Mouse (Mus musculus): ENCODE data around the gene Focad. TPM values are rescaled to one million over a fixed set of nuclear protein-coding genes. Genes with fewer than 3 reads are reported as not detected.

Gene Focad
- polyA plus RNA-seq, 1 experiment from 2014 or later = 14.6 TPM

- Histone ChIP-seq H3K27ac (ENCODE audit: low read depth, low read length) (no peak overlapping the region), H3K27me3 (ENCODE audit: control insufficient read depth, insufficient read depth, low read length) (no peaks in the 10 kb centered on the region), H3K9me3 (ENCODE audit: control insufficient read depth, low read length) (no peaks in the 10 kb centered on the region), H3K9ac (ENCODE audit: low read depth, low read length) (no peak overlapping the region), H3K4me3 (ENCODE audit: low read depth, low read length) (no peak overlapping the region), H3K4me1 (replicated peaks; ENCODE audit: control insufficient read depth, insufficient read depth, low read length) (no peaks in the 10 kb centered on the region), H3K36me3 (ENCODE audit: control insufficient read depth, insufficient read depth, low read length) (no peaks in the 10 kb centered on the region), H3K4me2 (replicated peaks; ENCODE audit: low read depth, low read length) (no peak overlapping the region)
- WGBS = 89% methylated on average over 5 of the region's 5 CpGs
- no peak for ATAC-seq (ENCODE audit: low FRiP score)
- no peak for DNase-seq (ENCODE audit: low spot score)
These were observed 99.8 kb downstream of the Focad start for GRCm38 (mm10) chr4:88194256-88194655.

GRCm38 (mm10) chr4:88195898-88196495, 101.6 kb downstream of the Focad start:
- 84% methylated on average over 4 of the region's 4 CpGs for WGBS
- DNase-seq (ENCODE audit: low spot score) = no peak

GRCm38 (mm10) chr4:88196500-88196912, 102.1 kb downstream of the Focad start:
- H3K27me3 ChIP-seq (ENCODE audit: control insufficient read depth, insufficient read depth, low read length) = no peaks in the 10 kb centered on the region
- no peak overlapping the region for H3K27ac ChIP-seq (ENCODE audit: low read depth, low read length)
- H3K9me3 ChIP-seq (ENCODE audit: control insufficient read depth, low read length) = no peaks in the 10 kb centered on the region
- H3K36me3 ChIP-seq (ENCODE audit: control insufficient read depth, insufficient read depth, low read length) = no peaks in the 10 kb centered on the region
- no peak overlapping the region for H3K4me2 ChIP-seq (replicated peaks; ENCODE audit: low read depth, low read length)
- WGBS = 88% methylated on average over 4 of the region's 4 CpGs
- no peaks in the 10 kb centered on the region for H3K4me1 ChIP-seq (replicated peaks; ENCODE audit: control insufficient read depth, insufficient read depth, low read length)
- ATAC-seq (ENCODE audit: low FRiP score) (no peak), DNase-seq (ENCODE audit: low spot score) (no peak)
- H3K4me3 ChIP-seq (ENCODE audit: low read depth, low read length) = no peak overlapping the region
- H3K9ac ChIP-seq (ENCODE audit: low read depth, low read length) = no peak overlapping the region

More at GRCm38 (mm10) chr4:88195898-88196495, 101.6 kb downstream of the Focad start:
- Histone ChIP-seq H3K27ac (ENCODE audit: low read depth, low read length) (no peak overlapping the region), H3K9ac (ENCODE audit: low read depth, low read length) (no peak overlapping the region), H3K27me3 (ENCODE audit: control insufficient read depth, insufficient read depth, low read length) (no peaks in the 10 kb centered on the region), H3K4me2 (replicated peaks; ENCODE audit: low read depth, low read length) (no peak overlapping the region), H3K36me3 (ENCODE audit: control insufficient read depth, insufficient read depth, low read length) (no peaks in the 10 kb centered on the region), H3K4me1 (replicated peaks; ENCODE audit: control insufficient read depth, insufficient read depth, low read length) (no peaks in the 10 kb centered on the region), H3K9me3 (ENCODE audit: control insufficient read depth, low read length) (no peaks in the 10 kb centered on the region), H3K4me3 (ENCODE audit: low read depth, low read length) (no peak overlapping the region)
- no peak for ATAC-seq (ENCODE audit: low FRiP score)

GRCm38 (mm10) chr4:88197244-88197643, 102.8 kb downstream of the Focad start:
- no peak for ATAC-seq (ENCODE audit: low FRiP score)
- Histone ChIP-seq H3K27me3 (ENCODE audit: control insufficient read depth, insufficient read depth, low read length) (no peaks in the 10 kb centered on the region), H3K9ac (ENCODE audit: low read depth, low read length) (no peak overlapping the region), H3K4me2 (replicated peaks; ENCODE audit: low read depth, low read length) (no peak overlapping the region), H3K36me3 (ENCODE audit: control insufficient read depth, insufficient read depth, low read length) (no peaks in the 10 kb centered on the region), H3K4me3 (ENCODE audit: low read depth, low read length) (no peak overlapping the region), H3K27ac (ENCODE audit: low read depth, low read length) (no peak overlapping the region), H3K9me3 (ENCODE audit: control insufficient read depth, low read length) (no peaks in the 10 kb centered on the region), H3K4me1 (replicated peaks; ENCODE audit: control insufficient read depth, insufficient read depth, low read length) (no peaks in the 10 kb centered on the region)
- no peak for DNase-seq (ENCODE audit: low spot score)
- 86% methylated on average over 5 of the region's 5 CpGs for WGBS

- Histone ChIP-seq H3K4me1 (replicated peaks; ENCODE audit: control insufficient read depth, insufficient read depth, low read length) (no peaks in the 10 kb centered on the region), H3K27ac (ENCODE audit: low read depth, low read length) (no peak overlapping the region), H3K36me3 (ENCODE audit: control insufficient read depth, insufficient read depth, low read length) (no peaks in the 10 kb centered on the region), H3K9ac (ENCODE audit: low read depth, low read length) (no peak overlapping the region), H3K4me3 (ENCODE audit: low read depth, low read length) (no peak overlapping the region), H3K9me3 (ENCODE audit: control insufficient read depth, low read length) (no peaks in the 10 kb centered on the region), H3K4me2 (replicated peaks; ENCODE audit: low read depth, low read length) (no peak overlapping the region), H3K27me3 (ENCODE audit: control insufficient read depth, insufficient read depth, low read length) (no peaks in the 10 kb centered on the region)
- ATAC-seq (ENCODE audit: low FRiP score) (no peak), DNase-seq (ENCODE audit: low spot score) (no peak)
- 100% methylated on average over 1 of the region's 1 CpGs for WGBS
These were observed 104.8 kb downstream of the Focad start for GRCm38 (mm10) chr4:88199186-88199585.

- no peak overlapping the region for H3K27ac ChIP-seq (ENCODE audit: low read depth, low read length)
- H3K4me1 ChIP-seq (replicated peaks; ENCODE audit: control insufficient read depth, insufficient read depth, low read length) = no peaks in the 10 kb centered on the region
- H3K27me3 ChIP-seq (ENCODE audit: control insufficient read depth, insufficient read depth, low read length) = no peaks in the 10 kb centered on the region
- ATAC-seq (ENCODE audit: low FRiP score) (no peak), DNase-seq (ENCODE audit: low spot score) (no peak)
- H3K9ac ChIP-seq (ENCODE audit: low read depth, low read length) = no peak overlapping the region
- WGBS = 91% methylated on average over 4 of the region's 4 CpGs
- no peak overlapping the region for H3K4me3 ChIP-seq (ENCODE audit: low read depth, low read length)
- no peak overlapping the region for H3K4me2 ChIP-seq (replicated peaks; ENCODE audit: low read depth, low read length)
- no peaks in the 10 kb centered on the region for H3K9me3 ChIP-seq (ENCODE audit: control insufficient read depth, low read length)
- no peaks in the 10 kb centered on the region for H3K36me3 ChIP-seq (ENCODE audit: control insufficient read depth, insufficient read depth, low read length)
These were observed 106.6 kb downstream of the Focad start for GRCm38 (mm10) chr4:88201047-88201446.

- Histone ChIP-seq H3K9me3 (ENCODE audit: control insufficient read depth, low read length) (no peaks in the 10 kb centered on the region), H3K27me3 (ENCODE audit: control insufficient read depth, insufficient read depth, low read length) (no peaks in the 10 kb centered on the region), H3K4me1 (replicated peaks; ENCODE audit: control insufficient read depth, insufficient read depth, low read length) (no peaks in the 10 kb centered on the region), H3K4me3 (ENCODE audit: low read depth, low read length) (no peak overlapping the region), H3K9ac (ENCODE audit: low read depth, low read length) (no peak overlapping the region), H3K27ac (ENCODE audit: low read depth, low read length) (no peak overlapping the region), H3K4me2 (replicated peaks; ENCODE audit: low read depth, low read length) (no peak overlapping the region), H3K36me3 (ENCODE audit: control insufficient read depth, insufficient read depth, low read length) (no peaks in the 10 kb centered on the region)
- WGBS = 95% methylated on average over 6 of the region's 6 CpGs
- DNase-seq (ENCODE audit: low spot score) = no peak
- no peak for ATAC-seq (ENCODE audit: low FRiP score)
These were observed 114.2 kb downstream of the Focad start for GRCm38 (mm10) chr4:88208676-88209075.

- H3K9me3 ChIP-seq (ENCODE audit: control insufficient read depth, low read length) = no peaks in the 10 kb centered on the region
- H3K36me3 ChIP-seq (ENCODE audit: control insufficient read depth, insufficient read depth, low read length) = no peaks in the 10 kb centered on the region
- H3K4me3 ChIP-seq (ENCODE audit: low read depth, low read length) = no peak overlapping the region
- no peak overlapping the region for H3K27ac ChIP-seq (ENCODE audit: low read depth, low read length)
- no peak overlapping the region for H3K4me2 ChIP-seq (replicated peaks; ENCODE audit: low read depth, low read length)
- no peak for DNase-seq (ENCODE audit: low spot score)
- WGBS = 73% methylated on average over 3 of the region's 3 CpGs
- ATAC-seq (ENCODE audit: low FRiP score) = no peak
- no peaks in the 10 kb centered on the region for H3K27me3 ChIP-seq (ENCODE audit: control insufficient read depth, insufficient read depth, low read length)
- H3K9ac ChIP-seq (ENCODE audit: low read depth, low read length) = no peak overlapping the region
- no peaks in the 10 kb centered on the region for H3K4me1 ChIP-seq (replicated peaks; ENCODE audit: control insufficient read depth, insufficient read depth, low read length)
These were observed 115.0 kb downstream of the Focad start for GRCm38 (mm10) chr4:88209351-88209814.

GRCm38 (mm10) chr4:88210602-88211001, 116.2 kb downstream of the Focad start:
- no peaks in the 10 kb centered on the region for H3K36me3 ChIP-seq (ENCODE audit: control insufficient read depth, insufficient read depth, low read length)
- DNase-seq (ENCODE audit: low spot score) = no peak
- H3K4me2 ChIP-seq (replicated peaks; ENCODE audit: low read depth, low read length) = no peak overlapping the region
- no peak overlapping the region for H3K27ac ChIP-seq (ENCODE audit: low read depth, low read length)
- H3K9me3 ChIP-seq (ENCODE audit: control insufficient read depth, low read length) = no peaks in the 10 kb centered on the region
- H3K4me3 ChIP-seq (ENCODE audit: low read depth, low read length) = no peak overlapping the region
- H3K27me3 ChIP-seq (ENCODE audit: control insufficient read depth, insufficient read depth, low read length) = no peaks in the 10 kb centered on the region
- WGBS = 79% methylated on average over 6 of the region's 6 CpGs
- H3K9ac ChIP-seq (ENCODE audit: low read depth, low read length) = no peak overlapping the region
- ATAC-seq (ENCODE audit: low FRiP score) = no peak; the same call in 1 of the 2 replicates
- H3K4me1 ChIP-seq (replicated peaks; ENCODE audit: control insufficient read depth, insufficient read depth, low read length) = no peaks in the 10 kb centered on the region

Measured in hindbrain, embryonic 11.5 days (tissue).